Mouse (Mus musculus): Measurements from ENCODE around the gene Ctsw. TPM values are rescaled to one million over a fixed set of nuclear protein-coding genes. Genes with fewer than 3 reads are reported as not detected.

Ctsw gene
- polyA plus RNA-seq, 1 experiment from 2014 or later: 42.8 TPM

Other genes with a start within 250 kb of the Ctsw start
- gene Pacs1, start 195.4 kb downstream of the Ctsw start, polyA plus RNA-seq (2015; fragmentation: Nextera tagmentation; extraction: Ambion mirVana): 8.3 and 9.8 TPM in 2 replicates
- 294 and 319 TPM in 2 replicates for gene Sf3b2, start 173.1 kb downstream of the Ctsw start, polyA plus RNA-seq (2015; fragmentation: Nextera tagmentation; extraction: Ambion mirVana)
- gene Gal3st3, start 170.2 kb downstream of the Ctsw start, polyA plus RNA-seq (2015; fragmentation: Nextera tagmentation; extraction: Ambion mirVana): 0.36 and 0.44 TPM in 2 replicates
- gene Catsper1, start 132.8 kb downstream of the Ctsw start, polyA plus RNA-seq (2015; fragmentation: Nextera tagmentation; extraction: Ambion mirVana): not detected in 2 replicates
- 29.1 and 30.5 TPM in 2 replicates for gene Cst6, start 118.9 kb downstream of the Ctsw start, polyA plus RNA-seq (2015; fragmentation: Nextera tagmentation; extraction: Ambion mirVana)
- 51.1 and 59.4 TPM in 2 replicates for gene Eif1ad, start 101.8 kb downstream of the Ctsw start, polyA plus RNA-seq (2015; fragmentation: Nextera tagmentation; extraction: Ambion mirVana)
- 590 and 607 TPM in 2 replicates for gene Banf1, start 101.3 kb downstream of the Ctsw start, polyA plus RNA-seq (2015; fragmentation: Nextera tagmentation; extraction: Ambion mirVana)
- 73.4 and 84.2 TPM in 2 replicates for gene Sart1, start 79.8 kb downstream of the Ctsw start, polyA plus RNA-seq (2015; fragmentation: Nextera tagmentation; extraction: Ambion mirVana)
- 1.9 TPM in 2 replicates for gene Tsga10ip, start 66.0 kb downstream of the Ctsw start, polyA plus RNA-seq (2015; fragmentation: Nextera tagmentation; extraction: Ambion mirVana)
- 217 and 222 TPM in 2 replicates for gene Drap1, start 43.5 kb downstream of the Ctsw start, polyA plus RNA-seq (2015; fragmentation: Nextera tagmentation; extraction: Ambion mirVana)
- 51.5 and 54.4 TPM in 2 replicates for gene AI837181, start 43.4 kb downstream of the Ctsw start, polyA plus RNA-seq (2015; fragmentation: Nextera tagmentation; extraction: Ambion mirVana)
- 0.47 TPM in 1 of 2 replicates, not detected in the other for gene Fosl1, start 21.0 kb downstream of the Ctsw start, polyA plus RNA-seq (2015; fragmentation: Nextera tagmentation; extraction: Ambion mirVana)
- gene Ccdc85b, start 10.6 kb downstream of the Ctsw start, polyA plus RNA-seq (2015; fragmentation: Nextera tagmentation; extraction: Ambion mirVana): 7.3 and 8.2 TPM in 2 replicates
- 104 and 112 TPM in 2 replicates for gene Fibp, start 7.9 kb downstream of the Ctsw start, polyA plus RNA-seq (2015; fragmentation: Nextera tagmentation; extraction: Ambion mirVana)
- 26.5 and 27.9 TPM in 2 replicates for gene Efemp2, start 5.4 kb upstream of the Ctsw start, polyA plus RNA-seq (2015; fragmentation: Nextera tagmentation; extraction: Ambion mirVana)
- gene Mus81, start 19.9 kb upstream of the Ctsw start, polyA plus RNA-seq (2015; fragmentation: Nextera tagmentation; extraction: Ambion mirVana): 58.6 and 63.5 TPM in 2 replicates
- gene Cfl1, start 21.9 kb upstream of the Ctsw start, polyA plus RNA-seq (2015; fragmentation: Nextera tagmentation; extraction: Ambion mirVana): 3,590 and 4,042 TPM in 2 replicates
- gene 1700020D05Rik, start 35.3 kb upstream of the Ctsw start, polyA plus RNA-seq (2015; fragmentation: Nextera tagmentation; extraction: Ambion mirVana): 0.13 and 0.44 TPM in 2 replicates
- gene Snx32, start 42.0 kb upstream of the Ctsw start, polyA plus RNA-seq (2015; fragmentation: Nextera tagmentation; extraction: Ambion mirVana): 9.9 and 10.8 TPM in 2 replicates
- gene Ovol1, start 92.1 kb upstream of the Ctsw start, polyA plus RNA-seq (2015; fragmentation: Nextera tagmentation; extraction: Ambion mirVana): 1.9 TPM in 2 replicates
- 8.9 and 9.8 TPM in 2 replicates for gene Ap5b1, start 99.5 kb upstream of the Ctsw start, polyA plus RNA-seq (2015; fragmentation: Nextera tagmentation; extraction: Ambion mirVana)
- 127 and 157 TPM in 2 replicates for gene Rnaseh2c, start 133.4 kb upstream of the Ctsw start, polyA plus RNA-seq (2015; fragmentation: Nextera tagmentation; extraction: Ambion mirVana)
- 65.3 and 73.8 TPM in 2 replicates for gene Kat5, start 141.7 kb upstream of the Ctsw start, polyA plus RNA-seq (2015; fragmentation: Nextera tagmentation; extraction: Ambion mirVana)
- 50.0 and 56.2 TPM in 2 replicates for gene Rela, start 169.0 kb upstream of the Ctsw start, polyA plus RNA-seq (2015; fragmentation: Nextera tagmentation; extraction: Ambion mirVana)
- 37.4 and 39.2 TPM in 2 replicates for gene Sipa1, start 195.2 kb upstream of the Ctsw start, polyA plus RNA-seq (2015; fragmentation: Nextera tagmentation; extraction: Ambion mirVana)
- gene Map3k11, start 220.2 kb upstream of the Ctsw start, polyA plus RNA-seq (2015; fragmentation: Nextera tagmentation; extraction: Ambion mirVana): 25.7 and 29.2 TPM in 2 replicates
- gene Pcnx3, start 220.4 kb upstream of the Ctsw start, polyA plus RNA-seq (2015; fragmentation: Nextera tagmentation; extraction: Ambion mirVana): 13.7 and 19.4 TPM in 2 replicates
- 0.32 and 0.74 TPM in 2 replicates for gene Kcnk7, start 235.9 kb upstream of the Ctsw start, polyA plus RNA-seq (2015; fragmentation: Nextera tagmentation; extraction: Ambion mirVana)